Mouse (Mus musculus) liver, embryonic 13.5 days (tissue): ENCODE data around the gene Acacb. TPM values are rescaled to one million over a fixed set of nuclear protein-coding genes. Genes with fewer than 3 reads are reported as not detected.

ENCODE experiments used
- ATAC-seq: fragments of 200-750 bp; cut with Nextera tagmentation; 2 replicates; pipeline ENCODE4 v1.8.0; 2017; ENCODE audit warnings: low read depth, mild to moderate bottlenecking, moderate number of reproducible peaks, moderate library complexity
- DNase-seq: peaks from one replicate; pipeline ENCODE4 v3.0.0; 2022
- H3K27ac ChIP-seq: fragments of 300-500 bp; sonication (generic); 2 replicates; pipeline ENCODE4 v1.5.1; 2015; ENCODE audit warnings: moderate library complexity, mild to moderate bottlenecking, inconsistent platforms
- H3K27me3 ChIP-seq: fragments of 300-500 bp; sonication (generic); 2 replicates; pipeline ENCODE4 v1.6.1; 2015; ENCODE audit warnings: mild to moderate bottlenecking, inconsistent platforms
- H3K36me3 ChIP-seq: fragments of 300-500 bp; sonication (generic); 2 replicates; pipeline ENCODE4 v1.6.1; 2015; ENCODE audit warnings: mild to moderate bottlenecking, inconsistent platforms
- H3K4me1 ChIP-seq: fragments of 300-500 bp; sonication (generic); replicated peaks from 2 replicates; pipeline ENCODE4 v1.6.1; 2015; ENCODE audit warnings: inconsistent platforms
- H3K4me2 ChIP-seq: fragments of 300-500 bp; sonication (generic); 2 replicates; pipeline ENCODE4 v1.6.1; 2015; ENCODE audit warnings: inconsistent platforms, mild to moderate bottlenecking, moderate library complexity
- H3K4me3 ChIP-seq: fragments of 300-500 bp; sonication (generic); replicated peaks from 2 replicates; pipeline ENCODE4 v1.5.1; 2015; ENCODE audit warnings: mild to moderate bottlenecking, inconsistent platforms
- H3K9ac ChIP-seq: fragments of 300-500 bp; sonication (generic); 2 replicates; pipeline ENCODE4 v1.6.1; 2015; ENCODE audit warnings: mild to moderate bottlenecking, inconsistent platforms
- H3K9me3 ChIP-seq: fragments of 300-500 bp; sonication (generic); replicated peaks from 2 replicates; pipeline ENCODE4 v1.6.1; 2016; ENCODE audit warnings: inconsistent platforms
- WGBS: fragments of 180-500 bp; shearing (Covaris S2); methylation state at CpG from one replicate; pipeline ENCODE4 v1.1.7; 2015; ENCODE audit not compliant: insufficient replicate concordance; 5-methylcytosine and 5-hydroxymethylcytosine counted together
- polyA plus RNA-seq: library from polyadenylated mRNA; unstranded; fragments of >200 nt; fragmentation: Nextera tagmentation; extraction: Ambion mirVana; gene quantifications from 2 replicates; pipeline ENCODE4 v1.2.1, GENCODE M21; 2015

The Acacb gene
- polyA plus RNA-seq, 1 experiment from 2014 or later, result 0.56 TPM

DNA sequence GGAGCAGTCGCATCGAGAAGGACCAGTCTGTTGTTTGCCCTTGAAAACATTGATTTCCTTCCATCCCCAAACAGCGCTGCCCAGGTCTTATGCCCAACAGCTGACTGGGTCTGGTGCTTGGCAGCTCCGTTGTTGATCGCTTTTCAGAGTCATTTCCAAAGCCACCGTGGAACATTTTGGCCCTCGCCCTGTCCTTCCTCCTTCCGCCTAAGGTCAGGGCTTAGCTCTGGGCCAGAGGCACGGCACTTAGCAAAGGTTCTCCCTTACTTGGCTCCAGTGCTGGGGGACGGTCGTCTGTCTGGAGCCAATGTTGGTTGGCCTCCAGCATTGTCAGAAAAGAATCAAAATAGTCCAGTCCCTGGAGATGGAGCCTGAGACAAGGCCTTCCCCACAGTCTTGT is 33.2 kb downstream of the Acacb start:
- DNase-seq, result no peak
- Histone ChIP-seq H3K9ac (no peak overlapping the region), H3K9me3 (no peaks in the 10 kb centered on the region), H3K27ac (no peak overlapping the region), H3K4me2 (no peak overlapping the region), H3K4me3 (no peak overlapping the region), H3K4me1 (peaks cover 20% of the 10 kb centered on the region), H3K27me3 (no peaks in the 10 kb centered on the region), H3K36me3 (no peaks in the 10 kb centered on the region)
- WGBS, result 68% methylated on average over 11 of the region's 11 CpGs
- ATAC-seq, result no peak

DNA sequence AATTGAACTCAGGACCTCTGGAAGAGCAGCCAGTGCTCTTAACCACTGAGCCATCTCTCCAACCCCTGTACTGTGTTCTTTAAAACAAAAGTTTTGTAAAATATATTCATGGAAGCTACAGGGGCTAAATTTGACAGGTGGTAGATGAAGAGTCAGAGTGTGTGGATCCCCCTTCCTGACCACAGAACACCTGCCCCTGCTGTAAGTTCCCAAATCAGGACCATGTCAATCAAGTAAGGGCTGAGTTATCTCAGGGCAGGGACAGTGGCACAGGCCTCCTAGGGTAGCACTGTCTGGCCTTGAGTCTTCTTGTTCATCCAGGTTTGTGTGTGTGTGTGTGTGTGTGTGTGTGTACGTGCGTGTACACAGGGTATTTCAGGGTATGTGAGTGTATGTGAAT is 37.2 kb downstream of the Acacb start:
- H3K4me1 ChIP-seq, result no peaks in the 10 kb centered on the region

DNA sequence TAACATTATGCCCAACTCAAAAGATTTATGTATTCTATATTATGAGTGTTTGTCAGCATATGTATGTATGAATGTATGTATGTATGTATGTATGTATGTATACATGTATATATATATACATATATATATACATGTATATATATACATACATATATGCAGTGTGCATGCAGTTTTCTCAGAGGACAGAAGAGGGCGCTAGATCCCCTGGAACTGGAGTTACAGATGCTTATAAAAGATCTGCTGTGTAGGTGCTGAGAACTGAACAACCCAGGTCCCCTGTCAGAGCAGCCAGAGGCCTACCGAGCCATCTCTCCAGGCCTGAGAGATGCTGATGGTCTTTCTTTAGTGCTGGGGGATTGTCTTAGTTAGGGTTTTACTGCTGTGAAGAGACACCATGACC is 40.8 kb downstream of the Acacb start:
- Histone ChIP-seq H3K4me3 (no peak overlapping the region), H3K27ac (no peak overlapping the region), H3K9me3 (no peaks in the 10 kb centered on the region), H3K9ac (no peak overlapping the region), H3K4me1 (no peaks in the 10 kb centered on the region), H3K27me3 (0 out of 2 replicates have a peak, but pooled peaks cover 4% of the 10 kb centered on the region), H3K4me2 (no peak overlapping the region), H3K36me3 (no peaks in the 10 kb centered on the region)
- no peak for ATAC-seq
- DNase-seq, result no peak
- WGBS, result 62% methylated on average over 2 of the region's 2 CpGs

More for the DNA sequence above, 37.2 kb downstream of the Acacb start:
- no peak overlapping the region for H3K9ac ChIP-seq
- no peak overlapping the region for H3K27ac ChIP-seq
- no peaks in the 10 kb centered on the region for H3K27me3 ChIP-seq
- no peak overlapping the region for H3K4me3 ChIP-seq
- DNase-seq (no peak), ATAC-seq (no peak)
- H3K36me3 ChIP-seq, result no peaks in the 10 kb centered on the region
- 83% methylated on average over 2 of the region's 2 CpGs for WGBS
- H3K4me2 ChIP-seq, result no peak overlapping the region
- no peaks in the 10 kb centered on the region for H3K9me3 ChIP-seq

DNA sequence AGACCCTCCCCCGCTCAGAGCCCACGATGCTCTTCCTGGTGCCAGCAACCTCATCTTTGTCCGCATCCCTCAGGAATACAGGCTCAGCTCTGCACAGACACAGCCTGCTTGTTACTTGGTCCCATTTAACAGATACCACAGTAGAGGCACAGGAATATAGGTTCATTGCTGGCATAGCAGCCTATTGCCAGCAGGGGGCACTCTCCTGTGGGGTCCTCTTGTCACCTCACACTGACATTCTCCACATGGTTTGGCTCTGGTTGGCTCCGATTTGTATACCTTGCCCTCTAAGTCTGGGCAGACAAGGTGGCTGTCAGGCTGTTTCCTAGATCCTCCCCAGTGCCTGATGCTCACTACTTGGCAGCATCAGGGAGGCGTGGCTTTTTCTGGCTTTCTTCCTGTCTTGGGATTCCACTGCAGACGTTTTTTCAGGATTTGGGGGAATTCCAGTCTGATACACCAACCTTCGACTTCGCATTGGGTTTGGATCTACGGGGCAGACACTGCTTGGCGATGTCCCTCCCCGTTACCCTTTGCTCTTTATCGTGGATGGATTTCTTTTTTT is 42.6 kb downstream of the Acacb start:
- no peak overlapping the region for H3K4me3 ChIP-seq
- H3K9me3 ChIP-seq, result no peaks in the 10 kb centered on the region
- H3K4me1 ChIP-seq, result no peaks in the 10 kb centered on the region
- no peaks in the 10 kb centered on the region for H3K36me3 ChIP-seq
- no peak for DNase-seq
- no peak overlapping the region for H3K27ac ChIP-seq
- no peak overlapping the region for H3K4me2 ChIP-seq
- WGBS, result 63% methylated on average over 12 of the region's 12 CpGs
- 0 out of 2 replicates have a peak, but pooled peaks cover 4% of the 10 kb centered on the region for H3K27me3 ChIP-seq
- no peak for ATAC-seq
- H3K9ac ChIP-seq, result no peak overlapping the region

DNA sequence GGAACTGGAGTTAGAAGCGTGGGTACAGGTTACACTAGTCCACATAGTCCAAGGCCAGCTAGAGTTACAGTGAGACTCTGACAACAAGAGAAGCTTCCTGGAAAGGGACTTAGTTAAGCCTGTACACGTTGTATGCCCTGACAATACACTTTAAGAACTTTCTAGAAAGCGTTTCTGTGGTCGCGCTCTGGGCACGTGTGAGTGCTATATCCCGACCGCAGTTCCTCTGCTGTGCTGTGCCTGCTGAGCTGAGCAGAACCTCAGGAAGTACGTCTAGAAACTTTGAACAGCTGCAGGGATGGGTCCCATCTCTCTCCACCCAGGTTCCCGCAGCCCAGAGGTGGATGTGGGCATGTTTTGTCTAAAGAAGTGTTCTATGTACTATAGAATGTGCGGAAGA is 47.8 kb downstream of the Acacb start:
- Histone ChIP-seq H3K4me1 (no peaks in the 10 kb centered on the region), H3K9me3 (no peaks in the 10 kb centered on the region), H3K27ac (no peak overlapping the region), H3K27me3 (0 out of 2 replicates have a peak, but pooled peaks cover 4% of the 10 kb centered on the region), H3K4me2 (no peak overlapping the region), H3K4me3 (no peak overlapping the region), H3K36me3 (no peaks in the 10 kb centered on the region), H3K9ac (no peak overlapping the region)
- 69% methylated on average over 11 of the region's 11 CpGs for WGBS
- DNase-seq, result no peak
- no peak for ATAC-seq

DNA sequence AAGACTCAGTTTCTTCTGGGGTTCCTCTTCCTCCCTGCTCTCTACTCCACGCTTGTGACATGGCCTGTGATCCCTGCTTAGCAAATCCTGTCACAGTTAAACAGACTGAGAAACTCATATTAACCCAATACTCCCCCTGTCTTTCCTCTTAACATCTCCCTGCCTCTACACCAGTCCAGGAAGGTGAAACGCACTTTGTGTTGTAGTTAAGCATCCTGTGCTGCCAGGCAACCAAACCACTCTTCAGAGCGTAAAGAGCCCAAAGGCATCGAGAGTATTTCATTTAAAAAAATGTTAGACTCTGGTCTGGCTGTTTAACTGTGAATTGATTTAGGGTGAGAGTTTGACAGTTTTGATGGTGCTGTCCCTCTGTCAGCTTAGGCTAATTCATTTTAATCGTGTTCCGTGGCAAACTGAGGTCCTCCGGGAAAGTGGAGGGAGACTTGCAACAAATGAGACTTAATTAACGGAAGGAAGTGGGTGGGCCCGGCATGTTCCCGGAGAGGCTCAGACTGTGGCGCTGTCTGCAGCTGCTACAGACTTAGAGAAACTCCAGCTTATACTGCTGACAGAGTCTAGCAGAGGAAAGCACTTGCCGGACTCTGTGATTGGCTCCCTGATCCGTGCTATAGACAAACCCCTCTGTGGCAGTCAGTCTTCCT is 52.9 kb downstream of the Acacb start:
- ATAC-seq, result no peak
- no peak for DNase-seq

DNA sequence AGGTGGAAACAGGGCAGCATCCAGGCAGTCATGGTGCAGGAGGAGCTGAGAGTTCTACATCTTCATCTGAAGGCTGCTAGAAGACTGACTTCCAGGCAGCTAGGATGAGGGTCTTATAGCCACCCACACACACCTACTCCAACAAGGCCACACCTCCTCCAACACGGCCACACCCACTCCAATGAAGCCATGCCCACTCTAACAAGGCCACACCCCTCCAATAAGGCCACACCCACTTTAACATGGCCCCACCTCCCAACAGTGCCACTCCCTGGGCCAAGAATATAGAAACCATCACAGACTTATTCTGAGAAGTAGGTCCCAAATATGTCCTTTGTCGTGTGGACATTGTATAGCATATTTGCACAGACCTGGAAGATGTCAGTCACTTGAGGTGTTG is 59.8 kb downstream of the Acacb start:
- no peak for DNase-seq
- Histone ChIP-seq H3K27ac (no peak overlapping the region), H3K4me1 (no peaks in the 10 kb centered on the region), H3K4me2 (no peak overlapping the region), H3K36me3 (no peaks in the 10 kb centered on the region), H3K9ac (no peak overlapping the region), H3K4me3 (no peak overlapping the region), H3K9me3 (no peaks in the 10 kb centered on the region), H3K27me3 (no peaks in the 10 kb centered on the region)
- 59% methylated on average over 2 of the region's 2 CpGs for WGBS
- no peak for ATAC-seq

More for the DNA sequence above, 52.9 kb downstream of the Acacb start:
- Histone ChIP-seq H3K4me2 (no peak overlapping the region), H3K9ac (no peak overlapping the region), H3K36me3 (no peaks in the 10 kb centered on the region), H3K4me3 (no peak overlapping the region), H3K4me1 (peaks cover 3% of the 10 kb centered on the region; the same call in 1 of the 2 replicates), H3K27me3 (no peaks in the 10 kb centered on the region), H3K9me3 (no peaks in the 10 kb centered on the region), H3K27ac (no peak overlapping the region)
- 17% methylated on average over 13 of the region's 13 CpGs for WGBS

DNA sequence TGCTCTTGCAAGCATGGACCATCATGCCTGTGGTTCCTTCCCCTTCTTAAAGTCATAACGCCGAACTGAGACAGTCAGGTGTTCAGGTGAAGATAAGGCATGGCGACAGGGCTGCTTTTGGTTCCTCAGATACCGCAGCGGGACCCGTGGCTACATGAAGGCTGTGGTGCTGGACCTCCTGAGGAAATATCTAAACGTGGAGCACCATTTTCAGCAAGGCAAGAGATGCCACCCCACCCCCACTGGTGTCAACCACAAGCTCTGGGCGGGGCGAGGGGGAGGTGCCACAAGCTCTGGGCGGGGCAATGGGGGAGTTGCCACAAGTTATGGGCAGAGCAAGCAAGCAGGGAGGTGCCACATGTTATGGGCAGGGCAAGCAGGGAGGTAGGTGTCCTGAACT is 66.8 kb downstream of the Acacb start:
- H3K27ac ChIP-seq, result peak overlapping the region; percentile 27; the same call in 1 of the 2 replicates
- peak; percentile 80 for ATAC-seq
- H3K9ac ChIP-seq, result no peak overlapping the region
- peaks cover 16% of the 10 kb centered on the region for H3K4me1 ChIP-seq
- no peak overlapping the region for H3K4me3 ChIP-seq
- peak overlapping the region; percentile 41 for H3K4me2 ChIP-seq
- H3K27me3 ChIP-seq, result no peaks in the 10 kb centered on the region
- peak; percentile 70 for DNase-seq
- H3K9me3 ChIP-seq, result no peaks in the 10 kb centered on the region
- WGBS, result 9% methylated on average over 10 of the region's 10 CpGs
- H3K36me3 ChIP-seq, result no peaks in the 10 kb centered on the region

DNA sequence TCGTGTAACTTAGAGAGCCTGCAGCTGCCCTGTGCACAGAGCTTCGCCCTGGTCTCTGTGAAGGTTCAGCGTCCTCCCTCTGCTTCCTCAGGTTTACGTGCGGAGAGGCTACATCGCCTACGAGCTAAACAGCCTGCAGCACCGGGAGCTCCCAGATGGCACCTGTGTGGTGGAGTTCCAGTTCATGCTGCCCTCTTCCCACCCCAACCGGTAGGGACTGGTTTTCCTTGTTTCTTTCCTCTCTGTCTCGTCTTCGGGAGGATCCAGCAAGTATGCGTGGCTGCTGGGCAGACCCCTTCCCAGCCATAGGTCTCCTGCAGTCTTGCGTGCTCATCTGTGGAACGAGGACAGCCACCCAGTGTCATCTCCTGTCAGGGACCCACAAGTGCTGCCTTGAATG is 72.4 kb downstream of the Acacb start:
- DNase-seq (no peak), ATAC-seq (no peak)
- Histone ChIP-seq H3K36me3 (no peaks in the 10 kb centered on the region), H3K27ac (no peak overlapping the region), H3K9me3 (no peaks in the 10 kb centered on the region), H3K4me2 (no peak overlapping the region), H3K27me3 (no peaks in the 10 kb centered on the region), H3K4me1 (peaks cover 6% of the 10 kb centered on the region), H3K4me3 (no peak overlapping the region), H3K9ac (no peak overlapping the region)
- 74% methylated on average over 14 of the region's 14 CpGs for WGBS

DNA sequence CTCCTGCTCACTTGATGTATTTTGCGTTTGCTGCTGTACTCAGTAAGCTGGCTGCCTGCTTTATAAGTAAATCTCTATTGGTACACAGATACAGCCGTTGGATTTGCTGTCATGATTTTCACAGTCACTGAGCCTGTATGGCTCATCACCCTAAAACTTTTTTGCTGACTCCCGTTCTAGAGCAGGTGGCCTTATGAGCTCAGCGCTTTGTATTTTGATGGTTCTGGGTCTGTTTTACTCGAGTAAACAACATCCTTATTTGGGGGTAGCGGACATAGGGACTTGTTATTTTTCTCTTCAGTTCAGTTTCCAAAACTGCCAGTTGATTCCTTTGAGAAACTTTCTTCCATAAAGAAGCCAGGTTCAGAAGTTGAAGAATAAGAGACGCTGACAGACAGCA is 79.7 kb downstream of the Acacb start:
- Histone ChIP-seq H3K4me2 (no peak overlapping the region), H3K27ac (no peak overlapping the region), H3K36me3 (no peaks in the 10 kb centered on the region), H3K9ac (no peak overlapping the region), H3K27me3 (no peaks in the 10 kb centered on the region), H3K4me1 (no peaks in the 10 kb centered on the region), H3K9me3 (peaks cover 16% of the 10 kb centered on the region), H3K4me3 (no peak overlapping the region)
- ATAC-seq (no peak), DNase-seq (no peak)
- 78% methylated on average over 7 of the region's 7 CpGs for WGBS

DNA sequence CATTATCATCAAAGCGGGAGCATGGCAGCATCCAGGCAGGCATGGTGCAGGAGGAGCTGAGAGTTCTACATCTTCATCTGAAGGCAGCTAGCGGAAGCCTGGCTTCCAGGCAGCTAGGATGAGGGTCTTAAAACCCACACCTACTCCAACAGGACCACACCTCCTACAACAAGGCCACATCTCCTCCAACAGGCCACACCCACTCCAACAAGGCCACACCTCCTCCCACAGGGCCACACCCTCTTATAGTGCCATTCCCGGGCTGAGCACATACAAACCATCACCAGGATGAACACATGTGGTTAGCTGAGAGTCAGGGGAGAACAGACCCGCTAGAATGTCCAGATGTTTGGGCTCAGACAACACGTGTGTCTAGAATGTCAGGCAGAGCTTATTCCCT is 82.6 kb downstream of the Acacb start:
- ATAC-seq, result no peak

DNA sequence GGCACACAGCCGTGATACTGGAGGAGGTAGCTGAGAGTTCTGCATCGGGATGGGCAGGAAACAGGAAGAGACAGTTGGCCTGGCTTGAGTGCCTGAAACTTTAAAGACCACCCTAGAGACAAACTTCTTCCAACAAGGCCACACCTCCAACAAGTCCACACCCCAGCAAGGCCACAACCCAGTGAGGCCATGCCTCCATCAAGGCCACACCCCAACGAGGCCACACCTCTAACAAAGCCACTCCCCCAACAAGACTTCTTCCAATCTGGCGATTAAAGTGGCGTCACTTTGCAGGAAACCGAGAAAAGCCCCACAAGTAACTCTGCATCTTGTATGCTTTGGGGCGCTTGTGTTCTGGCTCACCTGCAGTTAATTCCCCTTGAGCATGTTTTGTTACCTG is 92.6 kb downstream of the Acacb start:
- Histone ChIP-seq H3K36me3 (no peaks in the 10 kb centered on the region), H3K27me3 (no peaks in the 10 kb centered on the region), H3K9ac (no peak overlapping the region), H3K4me2 (no peak overlapping the region), H3K27ac (no peak overlapping the region), H3K4me1 (no peaks in the 10 kb centered on the region; the same call in 1 of the 2 replicates), H3K9me3 (no peaks in the 10 kb centered on the region), H3K4me3 (no peak overlapping the region)
- 18% methylated on average over 7 of the region's 7 CpGs for WGBS
- ATAC-seq, result no peak
- DNase-seq, result peak; percentile 16

More for the DNA sequence above, 82.6 kb downstream of the Acacb start:
- Histone ChIP-seq H3K27me3 (no peaks in the 10 kb centered on the region), H3K4me3 (no peak overlapping the region), H3K4me1 (no peaks in the 10 kb centered on the region), H3K9ac (no peak overlapping the region), H3K4me2 (no peak overlapping the region), H3K27ac (no peak overlapping the region), H3K9me3 (peaks cover 16% of the 10 kb centered on the region), H3K36me3 (no peaks in the 10 kb centered on the region)
- DNase-seq, result no peak
- 64% methylated on average over 5 of the region's 5 CpGs for WGBS
